Comparison of ENCODE assay signal across 9 mouse cellular contexts in the genomic region with DNA sequence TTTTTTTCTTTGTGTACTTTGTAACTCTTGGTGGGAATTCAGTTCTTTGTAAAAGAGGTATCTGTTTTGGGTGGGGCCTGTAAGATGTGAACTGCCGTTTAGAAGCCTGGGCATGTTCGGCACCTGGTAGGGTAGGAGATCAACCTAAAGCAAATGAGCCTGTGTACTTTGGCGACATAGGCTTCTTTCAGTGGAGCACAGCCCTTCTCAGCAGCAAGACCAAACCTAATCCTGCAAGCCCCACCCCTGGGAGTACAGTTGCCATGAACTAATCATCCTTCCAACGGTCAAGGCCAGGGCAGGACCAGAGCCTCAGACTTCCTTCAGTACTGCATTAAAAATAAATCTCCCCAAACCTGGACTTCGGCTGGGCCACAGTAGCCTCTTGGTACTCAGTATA.
DNase-seq lines count a peak whose midpoint lies in the region; ATAC-seq lines count a peak whose summit lies in the region.
"Had no signal": no experiment of that assay in that cellular context is flagged by ENCODE, and none has a peak within 500 bp of the region (broad histone marks: within the 10 kb centered on the region; RNA-seq: fewer than 3 reads in every experiment).

No protein-coding gene starts in this region.

- H3K4me1 ChIP-seq in embryonic facial prominence, embryonic 13.5 days: peaks cover 43% of the 10 kb centered on the region
- H3K4me1 ChIP-seq in embryonic facial prominence, embryonic 10.5 days: peaks cover 35% of the 10 kb centered on the region
- peaks cover 100% of the 10 kb centered on the region for H3K4me1 ChIP-seq in liver, embryonic 12.5 days

- no peaks in the 10 kb centered on the region for H3K9me3 ChIP-seq in embryonic facial prominence, embryonic 13.5 days
- H3K9me3 ChIP-seq in embryonic facial prominence, embryonic 10.5 days: no peaks in the 10 kb centered on the region
- H3K9me3 ChIP-seq in liver, embryonic 12.5 days (replicated peaks): no peaks in the 10 kb centered on the region

- no peak overlapping the region for H3K4me2 ChIP-seq in embryonic facial prominence, embryonic 13.5 days
- peak overlapping the region; percentile 61 for H3K4me2 ChIP-seq in liver, embryonic 12.5 days
- H3K4me2 ChIP-seq: hindbrain, embryonic 14.5 days had no signal

- 0 out of 2 replicates have a peak overlapping the region, but pooled peaks have one; percentile 7 for H3K27ac ChIP-seq in embryonic facial prominence, embryonic 13.5 days
- H3K27ac ChIP-seq in embryonic facial prominence, embryonic 10.5 days (replicated peaks): no peak overlapping the region
- peak overlapping the region; percentile 88 for H3K27ac ChIP-seq in liver, embryonic 12.5 days
- H3K27ac ChIP-seq: hindbrain, embryonic 14.5 days had no signal

- ATAC-seq in embryonic facial prominence, embryonic 13.5 days (ENCODE audit: insufficient number of reproducible peaks, insufficient read depth, low FRiP score, low TSS enrichment, low read depth): no peak
- ATAC-seq in liver, embryonic 12.5 days: peak; percentile 41

- no peaks in the 10 kb centered on the region for H3K36me3 ChIP-seq in embryonic facial prominence, embryonic 13.5 days
- no peaks in the 10 kb centered on the region for H3K36me3 ChIP-seq in embryonic facial prominence, embryonic 10.5 days (replicated peaks)
- H3K36me3 ChIP-seq in liver, embryonic 12.5 days: 0 out of 2 replicates have a peak, but pooled peaks cover 3% of the 10 kb centered on the region

- 56% methylated on average over 5 of the region's 5 CpGs for WGBS in embryonic facial prominence, embryonic 13.5 days
- WGBS in embryonic facial prominence, embryonic 10.5 days: 70% methylated on average over 5 of the region's 5 CpGs
- 6% methylated on average over 5 of the region's 5 CpGs for WGBS in liver, embryonic 12.5 days (ENCODE audit: insufficient replicate concordance)

- no peak overlapping the region for H3K9ac ChIP-seq in embryonic facial prominence, embryonic 13.5 days
- H3K9ac ChIP-seq in liver, embryonic 12.5 days: peak overlapping the region; percentile 42; the same call in 1 of the 2 replicates
- H3K9ac ChIP-seq: hindbrain, embryonic 14.5 days had no signal

- H3K27me3 ChIP-seq in embryonic facial prominence, embryonic 13.5 days: no peaks in the 10 kb centered on the region
- H3K27me3 ChIP-seq in embryonic facial prominence, embryonic 10.5 days (replicated peaks; ENCODE audit: low read depth, poor library complexity, severe bottlenecking): no peaks in the 10 kb centered on the region
- H3K27me3 ChIP-seq in liver, embryonic 12.5 days (replicated peaks): no peaks in the 10 kb centered on the region

- DNase-seq in embryonic facial prominence, embryonic 10.5 days (ENCODE audit: low spot score): no peak
- peak; percentile 71 for DNase-seq in ovary, adult 18-20 months (ENCODE audit: low spot score)
- no peak for DNase-seq in ovary, postnatal 36 days (ENCODE audit: low spot score)
- DNase-seq in thymus, postnatal 25 days: peak; percentile 51
- DNase-seq in layer of hippocampus, adult 9-10 months (ENCODE audit: low spot score): no peak
- no peak for DNase-seq in neural tube, embryonic 10.5 days (ENCODE audit: extremely low spot score, low spot score)

- no peak overlapping the region for H3K4me3 ChIP-seq in embryonic facial prominence, embryonic 13.5 days
- H3K4me3 ChIP-seq in embryonic facial prominence, embryonic 10.5 days: no peak overlapping the region
- no peak overlapping the region for H3K4me3 ChIP-seq in liver, embryonic 12.5 days

Comparison
In these comparisons a context has a peak if more than half of its experiments do, and no peak if none do; other contexts are left out.
1. DNase-seq: peak in ovary, adult 18-20 months (single experiment) and thymus, postnatal 25 days (single experiment); none in embryonic facial prominence, embryonic 10.5 days (single experiment), ovary, postnatal 36 days (single experiment), layer of hippocampus, adult 9-10 months (single experiment) and neural tube, embryonic 10.5 days (single experiment).